Mouse (Mus musculus): ENCODE data around the gene Dlgap1.

DNA sequence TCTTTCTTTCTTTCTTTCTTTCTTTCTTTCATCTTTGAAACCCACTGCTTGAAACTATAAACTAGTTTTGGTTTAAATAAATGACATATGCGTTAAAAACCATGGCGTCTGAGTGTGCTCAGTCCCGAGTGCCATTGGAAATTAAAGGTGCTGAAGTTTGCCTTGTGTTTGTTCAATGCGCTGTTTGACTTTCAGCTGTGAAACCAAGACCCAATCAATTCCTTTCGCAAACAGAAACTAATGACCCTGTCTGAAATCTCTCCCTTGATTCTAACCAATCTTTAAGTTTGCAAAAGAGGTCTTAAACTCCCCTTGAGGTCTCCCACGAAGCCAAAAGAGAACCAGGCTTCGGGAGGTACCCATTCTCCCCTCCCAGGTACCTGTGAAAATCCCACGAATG is 854.2 kb downstream of the Dlgap1 start:
- no peak for TF ChIP-seq GATA1 (IDR thresholded peaks at IDR 0.05; ENCODE audit: borderline replicate concordance, low read length)
- no peak for TF ChIP-seq FLI1 (IDR thresholded peaks at IDR 0.05; ENCODE audit: low read length)
